Mouse (Mus musculus): ENCODE measurements around the gene Ank.

- TF ChIP-seq POLR2A (IDR thresholded peaks at IDR 0.05; ENCODE audit: control insufficient read depth, extremely low read depth, insufficient read depth, low read length, poor library complexity) (peak; percentile 94), CTCF (IDR thresholded peaks at IDR 0.05; ENCODE audit: borderline replicate concordance, control insufficient read depth, extremely low read depth, insufficient read depth, low read length, poor library complexity) (peak; percentile 68; the same call in 1 of the 2 replicates)
Observed at GRCm38 (mm10) chr15:27630601-27631383, 164.3 kb downstream of the Ank start, which contains the start of gene Otulin.
